Mouse (Mus musculus): Measurements from ENCODE around the gene Arhgap10. TPM values are rescaled to one million over a fixed set of nuclear protein-coding genes. Genes with fewer than 3 reads are reported as not detected.

Gene Arhgap10
- total RNA-seq, 1 experiment from 2014 or later: 11.5 TPM

DNA sequence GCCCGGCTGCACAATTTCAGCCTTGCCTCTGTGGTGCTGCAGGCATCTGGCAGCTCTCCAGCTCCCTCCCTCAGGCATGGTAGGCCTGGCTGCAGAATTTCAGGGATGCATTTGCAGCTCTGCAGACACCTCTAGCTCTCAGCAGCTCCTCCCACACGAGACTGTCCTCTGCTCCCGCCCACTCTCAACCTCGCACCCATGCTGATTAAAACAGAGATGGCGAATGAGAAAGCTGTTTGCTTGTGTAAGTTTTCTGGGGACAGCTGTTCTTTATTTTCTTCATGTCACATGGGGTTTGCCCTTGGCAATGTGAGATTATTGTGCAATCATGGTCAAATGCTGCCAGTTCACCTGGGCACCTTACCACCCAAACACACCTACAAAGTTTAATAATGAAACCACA lies 141.3 kb downstream of the Arhgap10 start:
- no peak for ATAC-seq (replicated peaks; ENCODE audit: insufficient number of reproducible peaks, low FRiP score, low TSS enrichment, poor library complexity, severe bottlenecking)

DNA sequence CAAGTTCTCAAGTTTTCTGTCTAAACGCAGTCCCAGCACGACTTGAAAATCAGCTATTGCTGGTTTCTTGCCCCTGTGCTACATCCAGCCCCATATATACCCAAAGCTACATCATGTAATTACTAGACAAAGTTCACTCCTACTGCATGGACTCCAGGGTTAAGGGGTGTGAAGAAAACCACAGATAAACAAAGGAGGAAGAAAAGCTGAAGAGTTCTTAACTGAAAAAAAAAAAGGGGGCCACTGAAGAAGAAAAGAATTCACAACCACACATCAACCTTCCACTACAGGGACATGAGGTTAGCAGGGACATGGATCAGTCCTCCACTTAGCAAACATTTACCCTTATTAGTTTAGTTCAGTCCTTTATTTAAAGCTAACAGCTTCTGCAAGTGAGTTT lies 141.8 kb downstream of the Arhgap10 start:
- no peak for ATAC-seq (replicated peaks; ENCODE audit: insufficient number of reproducible peaks, low FRiP score, low TSS enrichment, poor library complexity, severe bottlenecking)

DNA sequence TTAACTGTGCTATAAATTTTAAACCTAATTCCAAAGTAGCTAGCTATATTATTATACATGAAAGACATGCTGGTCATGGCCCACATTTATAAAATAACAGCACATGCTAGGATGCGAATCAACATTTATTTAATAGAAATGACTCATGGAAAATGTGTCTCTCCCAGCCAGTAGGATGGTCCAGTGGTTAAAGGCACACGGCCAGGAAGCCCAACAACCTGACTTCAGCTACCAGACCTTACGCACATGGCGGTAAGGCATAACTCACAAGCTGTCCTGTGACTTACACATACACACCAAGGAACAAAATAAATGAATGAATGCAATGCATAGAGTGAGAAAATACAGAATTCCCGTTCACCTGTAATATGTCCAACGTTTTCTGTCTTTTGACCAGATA lies 146.7 kb downstream of the Arhgap10 start:
- ATAC-seq (replicated peaks; ENCODE audit: insufficient number of reproducible peaks, low FRiP score, low TSS enrichment, poor library complexity, severe bottlenecking): no peak

GRCm38 (mm10) chr8:77370308-77370707 lies 147.4 kb downstream of the Arhgap10 start:
- ATAC-seq (replicated peaks; ENCODE audit: insufficient number of reproducible peaks, low FRiP score, low TSS enrichment, poor library complexity, severe bottlenecking): no peak

DNA sequence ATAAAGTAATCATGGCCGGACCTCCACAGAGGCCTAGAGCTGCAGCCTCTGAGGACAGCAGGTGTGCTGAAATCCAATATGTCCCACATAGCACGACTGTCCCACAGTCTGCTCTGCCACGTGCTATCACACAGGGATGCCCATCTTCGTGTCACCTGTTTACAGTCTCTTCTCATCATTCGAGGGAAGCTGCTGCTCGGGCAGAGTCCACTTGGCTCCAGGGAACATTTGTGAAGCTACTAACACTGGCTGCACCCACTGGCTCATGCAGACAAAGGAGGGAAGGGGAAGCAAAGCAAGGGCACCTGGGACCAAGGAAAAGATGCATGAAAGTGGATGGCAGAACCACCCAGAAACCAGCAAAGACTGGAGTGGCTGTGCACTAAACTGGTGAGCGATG lies 148.1 kb downstream of the Arhgap10 start:
- ATAC-seq (replicated peaks; ENCODE audit: insufficient number of reproducible peaks, low FRiP score, low TSS enrichment, poor library complexity, severe bottlenecking): no peak

GRCm38 (mm10) chr8:77367091-77367490 lies 150.7 kb downstream of the Arhgap10 start:
- ATAC-seq (replicated peaks; ENCODE audit: insufficient number of reproducible peaks, low FRiP score, low TSS enrichment, poor library complexity, severe bottlenecking): no peak

GRCm38 (mm10) chr8:77366446-77366845 lies 151.3 kb downstream of the Arhgap10 start:
- ATAC-seq (replicated peaks; ENCODE audit: insufficient number of reproducible peaks, low FRiP score, low TSS enrichment, poor library complexity, severe bottlenecking): no peak

DNA sequence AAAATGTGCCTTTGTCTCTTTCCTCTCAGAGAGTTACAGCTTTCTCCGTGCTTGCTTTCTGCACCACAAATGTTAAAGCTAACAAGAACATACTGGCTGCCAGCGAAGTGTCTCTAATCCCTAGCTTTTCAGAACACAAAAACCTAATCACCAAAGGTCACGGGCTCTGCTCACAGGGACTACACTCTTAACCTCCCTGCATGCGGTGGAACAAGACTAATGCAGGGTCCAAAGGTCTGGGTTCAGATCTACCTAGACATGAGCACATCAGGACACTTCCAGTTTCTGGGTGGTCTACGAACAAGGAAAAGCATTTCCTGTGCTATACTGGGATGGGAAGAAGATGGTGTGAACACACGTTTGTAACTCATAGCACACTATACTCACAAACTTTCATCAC lies 151.8 kb downstream of the Arhgap10 start:
- no peak for ATAC-seq (replicated peaks; ENCODE audit: insufficient number of reproducible peaks, low FRiP score, low TSS enrichment, poor library complexity, severe bottlenecking)

DNA sequence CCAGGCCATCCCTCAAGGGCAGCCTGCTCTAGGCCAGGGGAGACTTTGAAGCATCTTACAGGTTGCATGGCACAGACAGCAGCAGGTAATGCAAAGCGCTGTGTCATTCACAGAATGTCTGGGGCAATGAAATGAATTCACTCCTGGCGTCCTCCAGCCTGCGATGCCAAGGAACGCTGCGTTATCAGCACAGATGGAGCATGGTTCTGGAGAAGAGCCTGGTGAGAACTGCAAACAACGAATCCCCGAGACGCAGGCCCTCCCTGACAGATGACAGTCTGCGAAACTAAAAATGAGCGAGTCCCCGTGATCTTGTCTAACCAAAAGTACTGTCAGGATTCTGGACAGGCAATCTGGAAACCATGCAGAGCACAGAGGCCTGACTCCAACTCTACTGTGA lies 153.3 kb downstream of the Arhgap10 start:
- no peak for ATAC-seq (replicated peaks; ENCODE audit: insufficient number of reproducible peaks, low FRiP score, low TSS enrichment, poor library complexity, severe bottlenecking)

DNA sequence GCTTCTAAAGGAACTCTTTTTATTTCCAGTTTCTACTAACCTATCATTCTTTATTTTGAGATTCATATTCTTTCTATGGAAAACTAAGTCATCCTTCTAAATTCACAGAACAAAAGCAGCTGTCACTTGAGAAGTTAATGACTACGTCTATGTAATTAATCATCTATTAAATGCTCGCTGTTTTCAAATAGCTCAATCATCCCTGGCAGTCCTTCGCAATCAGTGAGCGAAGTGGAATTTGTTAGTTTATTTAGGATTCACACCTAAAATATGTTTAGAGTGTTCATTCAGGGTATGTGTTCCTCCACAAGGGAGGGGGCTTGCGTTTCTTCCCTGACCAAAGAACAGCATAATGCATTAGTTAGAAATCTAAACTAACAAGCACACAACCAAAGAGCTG lies 156.9 kb downstream of the Arhgap10 start:
- no peak for ATAC-seq (replicated peaks; ENCODE audit: insufficient number of reproducible peaks, low FRiP score, low TSS enrichment, poor library complexity, severe bottlenecking)

- ATAC-seq (replicated peaks; ENCODE audit: insufficient number of reproducible peaks, low FRiP score, low TSS enrichment, poor library complexity, severe bottlenecking): no peak
These were observed 157.3 kb downstream of the Arhgap10 start for GRCm38 (mm10) chr8:77360423-77360822.

GRCm38 (mm10) chr8:77357126-77357525 lies 160.6 kb downstream of the Arhgap10 start:
- no peak for ATAC-seq (replicated peaks; ENCODE audit: insufficient number of reproducible peaks, low FRiP score, low TSS enrichment, poor library complexity, severe bottlenecking)

GRCm38 (mm10) chr8:77355344-77355743 lies 162.4 kb downstream of the Arhgap10 start:
- ATAC-seq (replicated peaks; ENCODE audit: insufficient number of reproducible peaks, low FRiP score, low TSS enrichment, poor library complexity, severe bottlenecking): no peak

- ATAC-seq (replicated peaks; ENCODE audit: insufficient number of reproducible peaks, low FRiP score, low TSS enrichment, poor library complexity, severe bottlenecking): no peak
These were observed 163.6 kb downstream of the Arhgap10 start for GRCm38 (mm10) chr8:77354189-77354588.

DNA sequence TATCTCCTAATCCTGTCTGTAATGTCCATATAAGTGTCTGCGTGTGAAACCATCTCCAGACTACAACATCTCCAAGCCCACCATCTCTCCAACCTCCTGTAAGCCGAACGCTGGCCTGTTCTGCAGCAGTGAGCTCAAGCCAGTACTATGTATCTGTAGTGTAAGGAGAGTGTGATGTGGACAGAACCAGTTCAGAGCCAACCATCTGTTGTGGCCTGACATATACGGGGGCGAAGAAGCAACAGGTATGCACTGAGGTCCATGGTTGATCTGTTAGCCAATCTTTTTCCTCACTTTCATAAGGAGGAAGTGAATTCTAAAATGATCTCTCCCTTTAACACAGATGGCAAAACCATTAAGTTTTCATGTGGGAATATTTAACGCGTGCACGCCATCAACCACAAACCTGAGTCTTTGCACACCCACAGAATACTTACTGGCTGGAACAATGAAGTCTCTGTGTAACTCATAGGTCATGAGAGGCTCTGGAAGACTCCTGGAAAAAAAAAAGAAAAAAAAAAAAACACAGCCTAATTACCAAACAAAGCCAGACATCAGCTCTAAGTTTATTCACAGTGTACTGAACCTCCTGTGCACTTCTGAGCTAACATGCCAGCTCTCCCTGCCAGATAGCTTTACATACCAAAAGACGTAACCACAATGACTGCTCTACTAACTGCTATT lies 166.4 kb downstream of the Arhgap10 start:
- no peak for ATAC-seq (replicated peaks; ENCODE audit: insufficient number of reproducible peaks, low FRiP score, low TSS enrichment, poor library complexity, severe bottlenecking)

- ATAC-seq (replicated peaks; ENCODE audit: insufficient number of reproducible peaks, low FRiP score, low TSS enrichment, poor library complexity, severe bottlenecking): no peak
These were observed 167.5 kb downstream of the Arhgap10 start for GRCm38 (mm10) chr8:77350121-77350777.

- ATAC-seq (replicated peaks; ENCODE audit: insufficient number of reproducible peaks, low FRiP score, low TSS enrichment, poor library complexity, severe bottlenecking): no peak
These were observed 173.8 kb downstream of the Arhgap10 start for GRCm38 (mm10) chr8:77343916-77344315.

GRCm38 (mm10) chr8:77343335-77343734 lies 174.4 kb downstream of the Arhgap10 start:
- no peak for ATAC-seq (replicated peaks; ENCODE audit: insufficient number of reproducible peaks, low FRiP score, low TSS enrichment, poor library complexity, severe bottlenecking)

GRCm38 (mm10) chr8:77342144-77342543 lies 175.6 kb downstream of the Arhgap10 start:
- ATAC-seq (replicated peaks; ENCODE audit: insufficient number of reproducible peaks, low FRiP score, low TSS enrichment, poor library complexity, severe bottlenecking): no peak

DNA sequence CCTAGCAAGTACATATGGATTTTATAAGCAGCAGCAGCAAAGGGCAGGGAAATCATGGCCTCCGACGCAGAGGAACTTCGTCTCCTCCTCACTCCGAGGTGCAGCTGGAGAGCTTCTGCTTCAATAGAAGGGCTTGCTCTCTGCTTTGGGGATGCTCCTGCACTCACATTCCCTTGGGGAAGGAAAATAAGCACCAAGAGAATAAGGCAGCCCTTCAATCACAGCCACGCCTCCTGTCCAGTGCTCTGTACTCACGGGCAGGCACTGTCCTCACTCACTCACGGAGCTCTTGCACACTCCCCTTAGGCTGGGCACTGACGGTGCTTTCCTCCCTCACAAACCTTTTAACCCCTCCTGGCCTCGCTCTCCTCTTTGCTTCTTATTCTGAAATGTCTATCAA lies 176.4 kb downstream of the Arhgap10 start:
- no peak for ATAC-seq (replicated peaks; ENCODE audit: insufficient number of reproducible peaks, low FRiP score, low TSS enrichment, poor library complexity, severe bottlenecking)
